Mouse (Mus musculus) ovary, adult 18-20 months (tissue): ENCODE results near the gene Unc13b.

Experiments used
- DNase-seq: peaks from one replicate; pipeline ENCODE4 v3.0.0; 2022; ENCODE audit warnings: low spot score, mixed read lengths

Gene Unc13b

GRCm38 (mm10) chr4:43231821-43232220 is 173.1 kb downstream of the Unc13b start:
- DNase-seq = no peak

GRCm38 (mm10) chr4:43232985-43233384 is 174.2 kb downstream of the Unc13b start:
- no peak for DNase-seq

DNA sequence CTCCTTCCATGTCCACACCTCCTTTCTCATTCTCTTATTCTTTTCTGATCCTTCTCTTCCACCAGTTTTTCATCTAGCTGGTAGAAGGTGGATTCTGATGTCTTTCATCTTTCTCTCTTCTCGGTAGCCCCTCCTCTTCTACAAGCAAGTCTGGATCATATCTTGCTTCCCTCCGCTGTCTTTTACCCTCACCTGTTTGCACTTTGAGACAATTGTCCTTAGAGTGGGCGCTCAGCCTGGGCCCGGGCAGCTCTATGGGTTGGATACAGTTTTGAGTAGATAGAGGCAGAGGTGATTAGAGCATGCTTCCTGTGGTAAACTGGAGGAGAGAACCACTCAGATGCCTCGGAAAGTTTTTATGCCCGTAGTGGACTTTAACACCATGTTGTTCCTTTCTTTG is 174.7 kb downstream of the Unc13b start:
- DNase-seq = no peak

- no peak for DNase-seq
These were observed 178.1 kb downstream of the Unc13b start for GRCm38 (mm10) chr4:43236898-43237297.

- no peak for DNase-seq
These were observed 182.0 kb downstream of the Unc13b start for GRCm38 (mm10) chr4:43240716-43241115.

- no peak for DNase-seq
These were observed 185.3 kb downstream of the Unc13b start for GRCm38 (mm10) chr4:43244022-43244421.

DNA sequence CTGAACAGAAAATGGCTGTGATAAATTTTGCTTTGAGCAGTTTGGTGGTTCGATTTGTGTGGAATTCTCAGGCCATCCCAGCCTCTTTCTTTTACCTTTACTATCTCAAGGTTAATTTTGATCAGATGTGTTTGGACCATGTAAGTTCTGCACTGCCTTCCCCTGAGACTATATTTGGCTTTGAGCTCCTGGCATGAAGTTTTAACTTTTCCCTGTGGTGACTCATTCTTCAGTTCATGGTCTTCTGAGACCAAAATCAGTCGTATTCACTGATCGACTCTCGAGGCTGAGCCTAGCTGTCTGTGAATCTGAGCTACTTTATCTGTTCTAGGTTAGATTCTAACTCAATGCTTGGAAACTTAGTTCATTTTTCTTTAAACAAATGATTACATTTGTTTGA is 187.0 kb downstream of the Unc13b start:
- no peak for DNase-seq

DNA sequence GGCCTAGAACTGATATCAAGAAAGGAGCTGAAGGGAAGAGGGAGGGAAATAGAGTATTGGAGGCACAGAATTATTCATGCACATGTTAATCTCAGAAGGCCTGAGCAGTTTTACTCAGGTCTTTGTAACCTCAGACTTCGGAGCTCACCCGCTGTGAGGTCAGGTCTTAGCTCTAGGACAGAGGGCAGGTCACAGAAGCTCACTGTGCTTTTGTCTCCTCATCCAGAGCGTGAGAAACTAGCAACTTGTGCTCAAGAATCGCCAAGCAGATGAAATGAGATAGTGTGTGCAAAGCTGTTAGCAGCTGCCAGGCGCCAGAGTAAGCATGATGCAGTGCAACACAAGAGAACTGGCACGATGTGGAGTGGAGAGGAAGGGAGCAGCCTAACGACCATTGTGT is 189.3 kb downstream of the Unc13b start:
- no peak for DNase-seq

DNA sequence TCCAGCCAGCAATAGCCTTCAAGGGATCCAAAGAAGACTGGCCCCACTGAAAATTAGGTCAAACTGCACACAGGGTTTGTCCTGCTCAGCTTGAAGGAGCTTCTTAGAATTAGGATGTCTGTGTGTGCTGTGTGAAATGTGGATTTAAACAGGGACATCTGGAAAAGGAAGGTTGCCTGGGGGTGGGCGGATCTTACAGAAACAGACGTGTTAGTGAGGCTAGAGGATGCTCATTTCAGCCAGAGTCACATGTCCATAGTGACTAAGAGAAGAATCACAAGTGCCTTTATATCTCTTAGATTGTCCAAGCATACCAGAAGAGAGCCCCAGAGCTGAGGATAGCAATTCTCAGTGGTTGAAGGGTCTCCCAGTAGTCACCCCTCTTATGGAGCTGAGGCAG is 190.2 kb downstream of the Unc13b start:
- no peak for DNase-seq

DNA sequence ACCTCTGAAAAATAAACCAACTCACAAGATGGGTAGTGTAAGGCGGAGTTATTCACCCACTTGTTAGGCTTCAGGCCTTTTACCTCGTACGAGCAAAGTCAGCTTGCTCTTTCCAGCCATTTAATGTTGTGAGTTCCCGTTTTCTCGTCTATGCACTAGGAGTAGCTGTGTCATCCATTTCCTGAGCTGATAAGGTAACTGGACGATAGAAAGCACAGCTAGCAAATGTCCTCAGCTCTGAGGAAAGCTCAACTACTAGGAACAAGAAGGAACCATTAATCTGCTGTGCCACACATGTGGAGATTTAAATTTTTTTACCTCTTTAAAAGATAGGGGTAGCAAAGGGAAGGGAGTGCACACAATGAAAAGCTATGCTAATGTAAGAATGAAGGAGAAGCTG is 192.5 kb downstream of the Unc13b start:
- DNase-seq = no peak

DNA sequence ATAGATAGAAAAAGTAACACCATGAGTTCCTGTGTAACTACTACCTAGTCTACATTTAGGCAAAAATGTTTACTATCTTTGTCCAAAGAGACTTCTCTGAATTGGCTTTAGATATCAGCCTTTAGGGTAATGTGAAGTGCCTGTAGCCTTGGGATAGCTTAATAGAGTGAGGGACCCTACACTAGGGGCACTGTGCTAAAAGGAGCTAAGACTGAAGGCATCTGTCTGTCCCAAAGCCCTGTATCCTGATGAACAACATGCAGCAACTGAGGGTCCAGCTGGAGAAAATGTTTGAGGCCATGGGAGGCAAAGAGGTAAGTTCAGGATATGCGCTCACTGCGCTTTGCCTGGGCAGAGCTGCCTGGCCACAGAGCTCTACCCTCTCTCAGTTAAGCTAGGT is 198.3 kb downstream of the Unc13b start:
- no peak for DNase-seq

GRCm38 (mm10) chr4:43258556-43258955 is 199.8 kb downstream of the Unc13b start:
- DNase-seq = peak; percentile 9

GRCm38 (mm10) chr4:43259435-43259834 is 200.7 kb downstream of the Unc13b start:
- no peak for DNase-seq

DNA sequence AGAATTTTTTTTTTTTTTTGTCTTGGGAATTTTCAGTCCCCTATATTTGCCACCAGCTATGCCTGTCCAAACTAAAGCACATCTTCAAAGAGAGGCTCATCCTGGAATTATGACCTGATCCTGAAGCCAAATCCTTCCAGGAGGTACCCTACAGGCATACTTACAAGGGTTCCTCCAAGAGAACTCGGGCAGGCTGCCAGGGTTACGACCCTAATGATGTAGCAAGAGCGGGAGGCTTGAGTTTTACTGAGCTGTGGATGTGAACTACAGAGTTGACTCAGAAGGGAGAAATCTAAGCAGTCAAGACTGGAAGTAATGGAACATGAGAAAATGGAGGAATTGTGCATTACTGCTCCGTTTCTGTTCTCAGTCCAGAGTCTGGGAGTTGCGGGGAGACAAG is 201.3 kb downstream of the Unc13b start:
- DNase-seq = no peak

- no peak for DNase-seq
These were observed 204.1 kb downstream of the Unc13b start for GRCm38 (mm10) chr4:43262821-43263220.

- DNase-seq = no peak
These were observed 207.4 kb downstream of the Unc13b start for GRCm38 (mm10) chr4:43266146-43266545.

DNA sequence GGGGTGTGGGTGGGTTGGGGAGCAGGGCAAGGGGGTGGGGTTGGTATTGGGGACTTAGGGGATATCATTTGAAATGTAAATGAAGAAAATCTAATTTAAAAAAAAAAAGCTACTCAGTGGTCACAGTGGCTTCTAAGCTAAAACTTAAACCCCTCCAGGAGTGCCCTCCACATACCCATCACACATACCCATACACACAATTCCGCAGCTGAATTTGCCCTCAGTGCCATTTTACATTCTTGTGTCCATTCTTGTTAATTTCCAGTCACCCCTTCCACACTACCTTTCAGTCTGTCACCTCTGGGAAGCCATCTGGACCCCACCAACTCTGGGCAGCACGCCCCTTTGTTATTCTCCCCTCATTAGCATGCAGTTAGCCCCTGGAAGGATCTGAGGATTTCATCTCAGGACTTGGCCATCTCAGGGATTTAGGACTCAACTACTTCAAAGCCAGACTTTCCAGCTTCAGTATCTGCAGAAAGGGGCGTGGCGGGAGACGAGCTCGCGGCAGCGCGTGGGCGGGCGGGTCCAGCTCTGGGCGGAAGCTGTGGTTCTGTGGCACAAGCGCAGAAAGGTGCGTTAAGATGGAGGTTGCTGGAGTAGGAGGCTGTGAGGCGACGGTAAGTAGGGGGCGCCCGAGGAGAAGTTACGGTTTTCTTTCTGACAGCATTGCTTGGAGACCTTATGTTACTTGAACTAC is 208.0 kb downstream of the Unc13b start, which contains the start of gene Atp8b5:
TSS of gene Atp8b5 (plus strand) at position 537 of the 700 bp plus-strand sequence.
- DNase-seq = peak; percentile 82

- no peak for DNase-seq
These were observed 208.5 kb downstream of the Unc13b start for GRCm38 (mm10) chr4:43267323-43267658.

- no peak for DNase-seq
These were observed 226.7 kb downstream of the Unc13b start for GRCm38 (mm10) chr4:43285476-43285875.

- no peak for DNase-seq
These were observed 228.6 kb downstream of the Unc13b start for GRCm38 (mm10) chr4:43287305-43287704.

DNA sequence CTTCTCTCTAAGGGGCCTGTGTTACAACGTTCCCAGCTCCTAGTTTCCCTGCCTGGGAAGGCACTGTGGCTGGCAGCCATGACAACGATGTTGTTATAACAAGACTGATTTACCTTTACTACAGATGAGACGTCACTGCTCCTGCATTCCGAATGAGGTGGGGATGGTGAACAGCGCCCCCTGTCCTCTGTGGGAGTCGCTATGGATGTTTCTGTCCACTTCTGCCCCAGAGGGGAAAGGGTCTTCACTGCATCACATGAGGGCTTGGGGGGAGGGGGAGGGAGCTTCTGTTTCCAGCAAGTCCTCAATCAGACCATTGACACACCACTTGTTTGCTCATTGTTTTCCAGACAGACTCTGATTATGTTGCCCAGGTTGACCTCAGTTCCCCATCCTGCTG is 235.2 kb downstream of the Unc13b start:
- DNase-seq = no peak

- no peak for DNase-seq
These were observed 251.1 kb downstream of the Unc13b start for GRCm38 (mm10) chr4:43309696-43310338.
